Mouse (Mus musculus): Measurements from ENCODE around the gene Ulk4. TPM values are rescaled to one million over a fixed set of nuclear protein-coding genes. Genes with fewer than 3 reads are reported as not detected.

Gene Ulk4
- polyA plus RNA-seq, 1 experiment from 2014 or later, result 179 TPM

DNA sequence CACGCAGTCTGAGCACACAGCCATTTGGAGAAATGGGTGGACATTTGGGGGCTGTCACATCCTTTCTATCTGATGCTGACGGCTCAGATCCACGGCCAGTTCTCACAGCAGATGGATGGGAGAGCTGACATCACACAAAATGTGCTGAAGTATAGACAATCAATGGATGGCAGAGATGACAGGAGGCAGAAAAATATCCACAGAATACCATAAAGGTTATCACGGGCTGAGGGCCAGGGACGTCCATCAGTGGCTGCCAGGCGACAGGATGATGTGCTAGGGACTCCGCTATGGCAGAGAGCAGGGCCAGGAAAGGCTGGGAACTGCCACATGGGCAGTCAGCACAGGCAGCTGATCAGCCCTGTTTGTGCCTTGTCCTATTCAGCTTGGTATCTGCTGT lies 112.4 kb downstream of the Ulk4 start:
- no peaks in the 10 kb centered on the region for H3K36me3 ChIP-seq
- WGBS, result 73% methylated on average over 7 of the region's 7 CpGs
- H3K4me1 ChIP-seq, result no peaks in the 10 kb centered on the region
- no peaks in the 10 kb centered on the region for H3K27me3 ChIP-seq (replicated peaks)
- H3K27ac ChIP-seq, result no peak overlapping the region
- H3K9ac ChIP-seq, result no peak overlapping the region
- no peak overlapping the region for H3K4me2 ChIP-seq
- no peak for ATAC-seq (ENCODE audit: insufficient read depth, low FRiP score, low read depth)
- H3K9me3 ChIP-seq, result no peaks in the 10 kb centered on the region
- no peak overlapping the region for H3K4me3 ChIP-seq (replicated peaks)

DNA sequence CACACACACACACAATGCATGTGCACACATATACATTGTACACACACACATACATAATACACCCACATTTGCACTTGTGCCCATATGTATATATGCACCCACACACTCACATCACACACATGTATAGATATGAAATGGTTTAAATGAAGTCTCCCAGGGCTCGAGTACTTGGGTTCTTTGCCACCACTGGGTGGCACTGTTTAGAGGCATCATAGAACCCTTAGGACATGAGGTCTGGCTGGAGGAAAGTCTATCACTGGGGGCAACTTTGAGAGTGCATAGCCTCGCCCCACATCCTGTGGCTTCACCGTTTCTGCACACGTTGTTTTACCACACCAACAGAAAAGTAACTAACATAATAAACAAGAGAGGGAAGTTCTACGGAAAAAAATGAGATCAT lies 114.2 kb downstream of the Ulk4 start:
- Histone ChIP-seq H3K9me3 (no peaks in the 10 kb centered on the region), H3K4me2 (no peak overlapping the region), H3K9ac (no peak overlapping the region), H3K36me3 (no peaks in the 10 kb centered on the region), H3K4me1 (no peaks in the 10 kb centered on the region), H3K4me3 (replicated peaks) (no peak overlapping the region), H3K27ac (no peak overlapping the region), H3K27me3 (replicated peaks) (no peaks in the 10 kb centered on the region)
- WGBS, result 51% methylated on average over 5 of the region's 5 CpGs
- no peak for ATAC-seq (ENCODE audit: insufficient read depth, low FRiP score, low read depth)

DNA sequence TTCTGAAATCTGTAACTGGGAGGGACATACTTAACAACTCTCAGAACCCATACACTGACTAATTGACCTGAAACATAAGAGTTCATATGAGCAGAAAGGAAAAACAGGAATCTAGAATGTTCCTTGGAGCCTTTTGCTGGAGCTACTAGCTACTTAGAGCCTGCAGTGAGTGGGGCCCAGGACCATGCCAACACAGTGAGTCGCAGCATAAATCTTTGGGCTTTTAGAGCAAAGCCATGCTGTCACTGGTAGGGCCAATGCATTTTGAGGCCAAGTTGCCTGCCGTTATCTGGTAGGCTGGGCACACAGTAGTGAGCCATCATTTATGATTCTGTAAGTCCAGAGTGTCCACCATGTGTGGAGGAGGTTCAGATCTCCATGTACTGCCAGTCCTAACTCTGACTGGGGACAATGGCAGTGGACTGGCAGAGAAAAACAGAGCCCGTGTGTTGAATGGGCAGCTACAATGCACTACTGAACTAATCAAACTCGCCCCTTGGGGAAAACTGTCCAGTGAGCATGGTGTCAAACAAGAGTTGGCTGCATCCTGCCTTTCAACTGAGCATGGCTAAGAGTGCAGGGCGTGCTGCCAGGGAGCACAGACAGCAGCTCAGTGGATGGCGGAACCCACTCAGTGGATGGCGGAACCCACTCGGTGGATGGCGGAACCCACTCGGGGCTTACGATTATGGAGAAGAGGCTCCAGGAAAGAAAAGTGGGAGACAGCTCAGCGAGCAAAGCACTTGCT lies 115.0 kb downstream of the Ulk4 start:
- H3K27ac ChIP-seq, result no peak overlapping the region
- 90% methylated on average over 12 of the region's 12 CpGs for WGBS
- H3K9ac ChIP-seq, result no peak overlapping the region
- H3K4me3 ChIP-seq (replicated peaks), result no peak overlapping the region
- H3K9me3 ChIP-seq, result no peaks in the 10 kb centered on the region
- no peaks in the 10 kb centered on the region for H3K4me1 ChIP-seq
- no peaks in the 10 kb centered on the region for H3K27me3 ChIP-seq (replicated peaks)
- no peaks in the 10 kb centered on the region for H3K36me3 ChIP-seq
- ATAC-seq (ENCODE audit: insufficient read depth, low FRiP score, low read depth), result no peak
- H3K4me2 ChIP-seq, result no peak overlapping the region

DNA sequence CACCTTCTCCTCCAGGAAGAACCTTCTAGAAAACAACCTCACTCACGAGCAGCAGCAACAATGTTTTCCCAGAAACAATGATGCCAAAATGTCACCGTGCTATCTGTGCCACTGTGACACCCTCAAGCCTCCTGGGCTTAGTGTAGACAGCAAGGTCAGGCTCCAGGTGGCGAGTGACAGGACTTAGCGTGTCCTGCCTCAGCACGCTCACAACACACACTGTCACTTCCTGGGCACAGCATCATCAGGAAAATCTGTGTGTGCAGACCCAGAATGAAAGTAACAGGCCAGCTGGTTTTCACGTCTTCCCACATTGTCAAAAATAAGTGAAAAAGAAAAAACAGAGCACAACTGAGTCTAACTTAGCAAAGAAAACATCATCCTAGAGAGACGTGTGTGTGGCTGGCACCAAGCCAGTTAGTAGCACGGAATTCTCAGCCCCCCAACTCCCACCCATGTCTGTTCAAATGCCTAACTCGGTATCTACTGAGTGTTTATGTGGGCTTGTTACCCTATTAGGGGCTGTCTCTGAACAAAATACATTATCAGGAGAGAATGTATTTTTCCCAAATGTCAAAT lies 120.7 kb downstream of the Ulk4 start:
- Histone ChIP-seq H3K9me3 (no peaks in the 10 kb centered on the region), H3K9ac (no peak overlapping the region), H3K27me3 (replicated peaks) (no peaks in the 10 kb centered on the region), H3K4me3 (replicated peaks) (no peak overlapping the region), H3K36me3 (no peaks in the 10 kb centered on the region), H3K4me1 (no peaks in the 10 kb centered on the region), H3K27ac (no peak overlapping the region), H3K4me2 (no peak overlapping the region)
- 52% methylated on average over 9 of the region's 9 CpGs for WGBS
- no peak for ATAC-seq (ENCODE audit: insufficient read depth, low FRiP score, low read depth)

DNA sequence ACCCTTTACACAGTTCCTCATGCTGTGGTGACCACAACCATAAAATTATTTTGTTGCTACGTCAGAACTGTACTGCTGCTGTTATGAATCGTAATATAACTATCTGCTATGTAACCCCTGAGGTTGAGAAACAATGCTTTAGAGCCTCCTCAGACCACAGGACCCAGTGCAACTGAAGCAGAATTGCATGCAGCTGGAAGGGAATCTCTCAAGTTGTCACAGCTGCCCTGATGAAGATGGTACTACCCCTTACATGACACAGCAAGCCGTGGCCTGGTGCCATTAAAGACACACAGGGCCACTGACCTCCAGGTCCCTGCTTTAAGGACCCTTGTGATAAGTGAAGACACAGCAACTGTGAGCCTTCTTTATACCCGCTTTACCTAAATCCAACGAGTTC lies 123.7 kb downstream of the Ulk4 start:
- no peak overlapping the region for H3K9ac ChIP-seq
- no peaks in the 10 kb centered on the region for H3K27me3 ChIP-seq (replicated peaks)
- no peak overlapping the region for H3K4me3 ChIP-seq (replicated peaks)
- no peaks in the 10 kb centered on the region for H3K36me3 ChIP-seq
- 83% methylated on average over 5 of the region's 5 CpGs for WGBS
- no peak overlapping the region for H3K27ac ChIP-seq
- H3K4me2 ChIP-seq, result no peak overlapping the region
- ATAC-seq (ENCODE audit: insufficient read depth, low FRiP score, low read depth), result no peak
- H3K4me1 ChIP-seq, result no peaks in the 10 kb centered on the region
- no peaks in the 10 kb centered on the region for H3K9me3 ChIP-seq

DNA sequence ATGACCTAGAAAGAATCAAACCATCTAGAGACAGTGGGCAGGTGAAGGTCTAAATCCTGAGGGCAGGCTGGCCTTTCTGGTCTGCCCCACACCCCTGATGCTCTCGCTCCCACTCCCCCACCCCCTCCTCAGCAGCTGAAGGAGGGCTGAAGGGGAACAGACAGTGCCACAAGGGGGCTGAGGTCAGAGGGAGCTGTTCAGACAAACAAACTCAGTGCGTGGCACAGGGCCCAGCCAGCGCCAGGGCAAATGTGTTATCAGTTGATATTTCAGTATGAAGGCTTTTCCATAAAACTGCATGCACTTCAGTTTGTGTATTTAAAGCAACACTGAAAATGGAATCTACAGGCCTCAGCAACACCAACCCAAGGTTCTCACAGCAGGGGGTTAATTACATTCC lies 128.4 kb downstream of the Ulk4 start:
- Histone ChIP-seq H3K36me3 (no peaks in the 10 kb centered on the region), H3K9me3 (no peaks in the 10 kb centered on the region), H3K27ac (no peak overlapping the region), H3K4me2 (no peak overlapping the region), H3K4me3 (replicated peaks) (no peak overlapping the region), H3K27me3 (replicated peaks) (no peaks in the 10 kb centered on the region), H3K9ac (no peak overlapping the region), H3K4me1 (no peaks in the 10 kb centered on the region)
- no peak for ATAC-seq (ENCODE audit: insufficient read depth, low FRiP score, low read depth)
- WGBS, result 30% methylated on average over 3 of the region's 3 CpGs

DNA sequence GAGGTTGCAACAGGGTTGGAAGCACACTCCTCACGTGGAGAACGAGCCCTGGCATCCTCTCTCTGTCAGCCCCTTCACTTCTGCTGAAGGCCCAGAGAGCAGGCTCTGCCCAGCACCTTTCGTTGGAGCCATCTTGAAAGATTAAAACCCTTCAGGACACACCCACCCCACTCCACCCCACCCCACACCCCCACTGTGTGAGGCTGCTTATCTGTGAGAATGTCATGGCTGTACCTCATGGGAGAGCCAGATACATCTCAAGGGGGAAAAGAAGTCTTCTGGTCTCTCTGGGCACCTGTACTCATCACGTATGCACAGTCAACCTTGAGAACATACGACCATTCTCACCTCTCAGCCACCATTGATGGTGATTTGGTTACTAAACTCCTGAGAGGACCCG lies 133.8 kb downstream of the Ulk4 start:
- Histone ChIP-seq H3K27me3 (replicated peaks) (no peaks in the 10 kb centered on the region), H3K9me3 (no peaks in the 10 kb centered on the region), H3K4me2 (no peak overlapping the region), H3K9ac (no peak overlapping the region), H3K4me3 (replicated peaks) (no peak overlapping the region), H3K36me3 (no peaks in the 10 kb centered on the region), H3K27ac (no peak overlapping the region), H3K4me1 (no peaks in the 10 kb centered on the region)
- WGBS, result 82% methylated on average over 6 of the region's 6 CpGs
- ATAC-seq (ENCODE audit: insufficient read depth, low FRiP score, low read depth), result no peak

DNA sequence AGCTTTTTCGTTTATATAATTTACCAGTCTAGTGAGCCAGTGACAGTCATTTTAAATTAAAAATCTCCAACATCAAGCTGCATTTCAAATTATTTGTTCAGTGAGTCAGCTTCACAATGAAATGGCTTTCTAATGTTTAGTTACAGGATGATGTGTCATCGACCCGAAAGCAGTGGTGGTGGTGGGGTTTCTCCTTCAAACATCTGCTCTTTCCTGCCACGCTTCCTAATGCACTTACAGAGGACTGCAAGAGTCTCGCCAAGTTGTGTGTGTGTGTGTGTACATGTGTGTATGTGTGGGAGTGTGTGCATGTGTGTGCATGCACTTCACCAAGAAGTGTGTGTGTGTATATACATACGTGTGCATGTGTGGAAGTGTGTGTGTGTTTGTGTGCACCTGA lies 144.4 kb downstream of the Ulk4 start:
- no peak overlapping the region for H3K4me2 ChIP-seq
- H3K9ac ChIP-seq, result no peak overlapping the region
- H3K4me3 ChIP-seq (replicated peaks), result no peak overlapping the region
- WGBS, result 38% methylated on average over 6 of the region's 6 CpGs
- H3K36me3 ChIP-seq, result no peaks in the 10 kb centered on the region
- no peak for ATAC-seq (ENCODE audit: insufficient read depth, low FRiP score, low read depth)
- H3K27me3 ChIP-seq (replicated peaks), result no peaks in the 10 kb centered on the region
- no peaks in the 10 kb centered on the region for H3K9me3 ChIP-seq
- no peak overlapping the region for H3K27ac ChIP-seq
- H3K4me1 ChIP-seq, result 0 out of 2 replicates have a peak, but pooled peaks cover 3% of the 10 kb centered on the region

DNA sequence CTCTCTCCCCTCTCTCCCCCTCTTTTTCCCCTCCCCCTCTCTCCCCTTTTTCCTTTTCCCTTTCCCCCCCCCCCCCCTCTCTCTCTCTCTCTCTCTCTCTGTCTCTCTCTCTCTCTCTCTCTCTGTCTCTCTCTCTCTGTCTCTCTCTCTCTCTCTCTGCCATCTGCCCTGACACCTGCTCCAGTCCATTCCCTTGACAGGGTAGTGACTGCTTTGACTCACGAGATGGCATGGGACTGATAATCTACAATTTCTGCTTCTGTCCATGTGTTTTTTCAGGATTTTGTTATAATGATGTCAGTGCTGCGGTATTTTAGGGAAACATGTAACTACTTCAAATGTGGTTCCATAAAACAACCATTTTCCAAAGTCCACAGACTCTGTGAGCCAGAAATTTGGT lies 147.5 kb downstream of the Ulk4 start:
- H3K9ac ChIP-seq, result no peak overlapping the region
- no peaks in the 10 kb centered on the region for H3K27me3 ChIP-seq (replicated peaks)
- H3K4me3 ChIP-seq (replicated peaks), result no peak overlapping the region
- H3K4me2 ChIP-seq, result no peak overlapping the region
- 0 out of 2 replicates have a peak, but pooled peaks cover 3% of the 10 kb centered on the region for H3K4me1 ChIP-seq
- H3K36me3 ChIP-seq, result no peaks in the 10 kb centered on the region
- 85% methylated on average over 2 of the region's 2 CpGs for WGBS
- H3K9me3 ChIP-seq, result no peaks in the 10 kb centered on the region
- no peak overlapping the region for H3K27ac ChIP-seq
- ATAC-seq (ENCODE audit: insufficient read depth, low FRiP score, low read depth), result no peak

DNA sequence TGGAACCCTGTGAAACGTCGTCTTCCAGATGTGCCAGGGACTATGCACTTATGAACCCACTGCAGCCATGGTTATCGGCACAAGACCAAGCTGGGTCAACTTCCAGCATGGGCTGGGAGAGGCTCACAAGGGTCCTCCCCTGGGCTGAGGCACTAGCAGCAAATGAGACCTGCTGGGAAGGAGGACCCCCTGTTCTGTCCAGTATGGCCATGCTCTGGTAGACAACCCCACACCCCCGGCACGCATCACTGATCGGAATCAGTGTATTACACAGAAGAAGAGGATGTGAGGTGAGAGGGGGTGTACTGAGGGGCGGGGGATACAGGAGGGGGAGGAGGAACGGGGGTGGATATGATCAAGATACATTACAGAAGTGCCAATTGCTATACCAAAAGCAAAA lies 148.1 kb downstream of the Ulk4 start:
- no peak overlapping the region for H3K4me3 ChIP-seq (replicated peaks)
- no peaks in the 10 kb centered on the region for H3K27me3 ChIP-seq (replicated peaks)
- no peak overlapping the region for H3K4me2 ChIP-seq
- ATAC-seq (ENCODE audit: insufficient read depth, low FRiP score, low read depth), result no peak
- H3K36me3 ChIP-seq, result no peaks in the 10 kb centered on the region
- WGBS, result 88% methylated on average over 8 of the region's 8 CpGs
- no peak overlapping the region for H3K27ac ChIP-seq
- H3K9me3 ChIP-seq, result no peaks in the 10 kb centered on the region
- H3K4me1 ChIP-seq, result 0 out of 2 replicates have a peak, but pooled peaks cover 3% of the 10 kb centered on the region
- no peak overlapping the region for H3K9ac ChIP-seq

DNA sequence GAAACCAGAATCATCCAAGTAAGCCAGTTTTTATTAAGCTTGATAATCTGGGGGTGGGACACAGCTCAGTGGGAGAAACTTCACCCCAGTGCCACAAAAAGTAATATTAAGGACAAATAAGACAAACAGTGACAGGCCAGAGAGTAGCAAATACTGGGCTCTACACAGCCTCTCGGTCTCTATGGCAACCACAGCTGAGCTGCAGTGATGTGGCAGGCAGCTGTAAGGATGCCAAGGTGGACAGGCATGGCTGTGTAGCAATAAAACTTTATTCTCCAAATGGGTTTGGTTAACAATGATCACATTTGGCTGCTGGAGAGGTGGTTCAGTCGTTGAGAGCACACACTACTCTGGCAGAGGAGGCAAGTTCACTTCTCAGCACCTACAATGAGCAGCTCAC lies 150.0 kb downstream of the Ulk4 start:
- no peak for ATAC-seq (ENCODE audit: insufficient read depth, low FRiP score, low read depth)
- H3K9ac ChIP-seq, result no peak overlapping the region
- no peaks in the 10 kb centered on the region for H3K36me3 ChIP-seq
- no peaks in the 10 kb centered on the region for H3K9me3 ChIP-seq
- no peaks in the 10 kb centered on the region for H3K27me3 ChIP-seq (replicated peaks)
- no peak overlapping the region for H3K4me2 ChIP-seq
- no peak overlapping the region for H3K27ac ChIP-seq
- H3K4me3 ChIP-seq (replicated peaks), result no peak overlapping the region
- 62% methylated on average over 2 of the region's 2 CpGs for WGBS
- H3K4me1 ChIP-seq, result 0 out of 2 replicates have a peak, but pooled peaks cover under 1% of the 10 kb centered on the region

DNA sequence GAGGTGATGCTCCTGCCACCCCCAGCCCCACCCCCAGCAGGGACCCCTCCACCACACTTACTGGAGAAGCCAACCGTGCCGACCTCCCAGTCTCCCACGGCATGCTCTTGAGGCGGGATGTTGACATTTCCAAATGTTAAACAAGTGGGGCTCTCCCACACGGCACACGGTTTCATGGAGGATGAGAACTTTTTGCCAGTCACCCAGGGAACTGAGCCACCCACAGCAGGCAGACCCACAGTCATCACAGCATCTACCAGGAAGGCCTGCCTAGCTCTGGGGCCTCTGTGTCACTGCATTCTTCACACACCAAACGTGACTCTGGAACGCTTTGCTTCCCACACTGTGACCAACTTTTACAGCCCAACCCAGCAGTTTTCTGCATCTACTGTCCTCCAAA lies 152.3 kb downstream of the Ulk4 start:
- Histone ChIP-seq H3K9ac (no peak overlapping the region), H3K4me2 (no peak overlapping the region), H3K4me1 (no peaks in the 10 kb centered on the region), H3K9me3 (no peaks in the 10 kb centered on the region), H3K27ac (no peak overlapping the region), H3K4me3 (replicated peaks) (no peak overlapping the region), H3K36me3 (no peaks in the 10 kb centered on the region), H3K27me3 (replicated peaks) (no peaks in the 10 kb centered on the region)
- WGBS, result 49% methylated on average over 8 of the region's 8 CpGs
- ATAC-seq (ENCODE audit: insufficient read depth, low FRiP score, low read depth), result no peak

Measured in stomach, embryonic 15.5 days (tissue).